Mouse (Mus musculus): ENCODE measurements around the gene Cd6.

DNA sequence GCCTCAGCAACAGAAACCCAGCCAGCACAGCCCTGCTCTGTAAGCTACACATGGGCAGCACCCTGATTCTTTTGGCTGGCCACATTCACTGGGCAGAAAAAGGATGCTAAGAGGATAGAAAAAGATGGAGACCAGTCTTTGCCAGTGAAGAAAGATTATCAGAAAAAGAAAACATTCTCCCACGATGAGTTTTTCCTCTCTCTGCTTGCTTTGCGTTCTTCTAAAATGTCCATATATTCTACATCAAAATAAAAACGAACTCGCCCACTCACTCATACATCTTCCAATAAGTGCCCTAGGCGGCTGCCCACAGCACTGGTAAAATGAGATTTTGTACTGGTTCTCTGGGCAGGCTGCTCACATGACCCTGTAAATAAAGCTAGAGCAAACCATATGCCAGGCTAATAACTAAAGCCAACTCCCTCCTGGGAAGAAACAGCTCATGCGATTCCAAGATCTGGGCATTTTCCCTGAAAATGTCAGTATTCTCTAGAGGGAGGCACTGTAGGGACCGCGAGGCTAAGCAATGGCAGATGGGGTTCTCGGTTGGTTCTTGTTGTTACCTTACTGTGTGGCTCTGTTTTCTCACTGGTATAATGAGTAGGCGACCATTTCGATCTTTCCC is 24.1 kb downstream of the Cd6 start:
- TF ChIP-seq CTCF (IDR thresholded peaks at IDR 0.05; ENCODE audit: borderline replicate concordance, insufficient read depth, low read length) (no peak), POLR2A (IDR thresholded peaks at IDR 0.05; ENCODE audit: low read depth, low read length) (no peak)

Data from embryonic fibroblast, embryonic 13.5 days (primary cell).